ENCODE assay signal across 9 mouse cellular contexts in the genomic region with DNA sequence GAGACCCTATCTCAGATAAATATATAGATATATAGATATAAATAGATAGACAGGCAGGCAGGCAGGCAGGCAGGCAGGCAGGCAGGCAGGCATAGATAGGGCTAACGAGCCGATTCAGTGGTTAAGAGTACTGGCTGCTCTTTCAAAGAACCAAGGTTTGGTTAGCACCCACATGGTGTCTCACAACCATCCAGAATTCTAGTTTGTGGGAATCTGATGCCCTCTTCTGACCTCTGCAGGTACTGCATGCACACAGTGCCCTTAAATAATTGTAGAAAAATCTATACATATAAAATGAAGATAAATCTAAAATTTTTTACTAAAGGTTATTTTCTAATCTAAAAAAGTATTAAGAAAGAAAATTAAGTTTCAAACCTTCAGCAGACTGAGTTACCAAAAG. TPM values are rescaled to one million over a fixed set of nuclear protein-coding genes. Genes with fewer than 3 reads are reported as not detected.
DNase-seq lines count a peak whose midpoint lies in the region; ATAC-seq lines count a peak whose summit lies in the region.
"Had no signal": no experiment of that assay in that cellular context is flagged by ENCODE, and none has a peak within 500 bp of the region (broad histone marks: within the 10 kb centered on the region; RNA-seq: fewer than 3 reads in every experiment).

No protein-coding gene starts in this region.

- no peak overlapping the region for H3K4me3 ChIP-seq in hindbrain, embryonic 11.5 days (ENCODE audit: low read depth, low read length)
- H3K4me3 ChIP-seq in hindbrain, embryonic 13.5 days, result no peak overlapping the region
- H3K4me3 ChIP-seq: hindbrain, embryonic 15.5 days had no signal

- no peaks in the 10 kb centered on the region for H3K27me3 ChIP-seq in hindbrain, embryonic 11.5 days (ENCODE audit: control insufficient read depth, insufficient read depth, low read length)
- H3K27me3 ChIP-seq in hindbrain, embryonic 13.5 days, result no peaks in the 10 kb centered on the region
- H3K27me3 ChIP-seq: hindbrain, embryonic 15.5 days had no signal

- no peaks in the 10 kb centered on the region for H3K9me3 ChIP-seq in hindbrain, embryonic 11.5 days (ENCODE audit: control insufficient read depth, low read length)
- H3K9me3 ChIP-seq in hindbrain, embryonic 13.5 days, result no peaks in the 10 kb centered on the region
- H3K9me3 ChIP-seq: hindbrain, embryonic 15.5 days had no signal

- H3K36me3 ChIP-seq in hindbrain, embryonic 11.5 days (ENCODE audit: control insufficient read depth, insufficient read depth, low read length), result peaks cover 13% of the 10 kb centered on the region; the same call in 1 of the 2 replicates
- H3K36me3 ChIP-seq in hindbrain, embryonic 13.5 days, result peaks cover 80% of the 10 kb centered on the region

- no peak for ATAC-seq in hindbrain, embryonic 11.5 days (ENCODE audit: low FRiP score)
- no peak for ATAC-seq in hindbrain, embryonic 13.5 days (ENCODE audit: low FRiP score)
- peak; percentile 76 for ATAC-seq in common myeloid progenitor, adult 5-6 weeks (replicated peaks; ENCODE audit: low read depth, poor library complexity, severe bottlenecking)
- no peak for ATAC-seq in megakaryocyte, adult 5-6 weeks (ENCODE audit: poor library complexity, severe bottlenecking)

- no peak overlapping the region for H3K27ac ChIP-seq in hindbrain, embryonic 11.5 days (ENCODE audit: low read depth, low read length)
- H3K27ac ChIP-seq in hindbrain, embryonic 13.5 days, result no peak overlapping the region
- H3K27ac ChIP-seq: hindbrain, embryonic 15.5 days had no signal

- no peak overlapping the region for H3K9ac ChIP-seq in hindbrain, embryonic 11.5 days (ENCODE audit: low read depth, low read length)
- H3K9ac ChIP-seq in hindbrain, embryonic 13.5 days, result no peak overlapping the region
- H3K9ac ChIP-seq: hindbrain, embryonic 15.5 days had no signal

- peak; percentile 51 for DNase-seq in hindbrain, embryonic 11.5 days (ENCODE audit: low spot score)
- peak; percentile 32 for DNase-seq in right cerebral cortex, postnatal 4 days
- no peak for DNase-seq in right cerebral cortex, postnatal 25 days
- peak; percentile 43 for DNase-seq in thymus, postnatal 14 days
- no peak for DNase-seq in gastrocnemius, adult 18-20 months (ENCODE audit: low spot score)

- H3K4me2 ChIP-seq in hindbrain, embryonic 11.5 days (replicated peaks; ENCODE audit: low read depth, low read length), result no peak overlapping the region
- H3K4me2 ChIP-seq in hindbrain, embryonic 13.5 days, result no peak overlapping the region
- H3K4me2 ChIP-seq: hindbrain, embryonic 15.5 days had no signal

- no peaks in the 10 kb centered on the region for H3K4me1 ChIP-seq in hindbrain, embryonic 11.5 days (replicated peaks; ENCODE audit: control insufficient read depth, insufficient read depth, low read length)
- H3K4me1 ChIP-seq in hindbrain, embryonic 13.5 days (replicated peaks), result no peaks in the 10 kb centered on the region
- H3K4me1 ChIP-seq: hindbrain, embryonic 15.5 days had no signal

- WGBS in hindbrain, embryonic 11.5 days, result 69% methylated on average over 2 of the region's 2 CpGs
- WGBS in hindbrain, embryonic 13.5 days, result 79% methylated on average over 2 of the region's 2 CpGs

RNA-seq across cellular contexts. Expression of a gene that starts 45.7 kb away (rescaled TPM):
- 34.5 and 38.4 TPM in 2 replicates for polyA plus RNA-seq in hindbrain, embryonic 11.5 days (2014; fragmentation: Nextera tagmentation; extraction: Ambion mirVana)
- 39.9 and 44.9 TPM in 2 replicates for polyA plus RNA-seq in hindbrain, embryonic 13.5 days (2015; fragmentation: Nextera tagmentation; extraction: Ambion mirVana)
- 20.5 and 22.8 TPM in 2 replicates for total RNA-seq in common myeloid progenitor, adult 5-6 weeks (2017)
- total RNA-seq in gastrocnemius, adult 18-20 months (2021), result 10 to 100 TPM; 32.1 to 39.9 TPM
- total RNA-seq in megakaryocyte, adult 5-6 weeks (2015), result 22.7 and 23.3 TPM in 2 replicates
- 29.5 and 35.5 TPM in 2 replicates for total RNA-seq in megakaryocyte, adult 5-6 weeks (2017)

Comparison
In these comparisons a context has a peak if more than half of its experiments do, and no peak if none do; other contexts are left out.
1. DNase-seq: peak in hindbrain, embryonic 11.5 days (single experiment), right cerebral cortex, postnatal 4 days (single experiment) and thymus, postnatal 14 days (single experiment); none in right cerebral cortex, postnatal 25 days (single experiment) and gastrocnemius, adult 18-20 months (single experiment).